Mouse (Mus musculus) heart, embryonic 11.5 days (tissue): ENCODE measurements at regions not wholly inside any gene's neighbourhood (a gene's known extent, or its start where the extent isn't known, plus 50 kb on each side); places are given as distances from the start of the nearest gene placed in this dataset.

Source experiments
- ATAC-seq: fragments of 200-750 bp; cut with Nextera tagmentation; replicated peaks from 2 replicates; pipeline ENCODE4 v1.8.0; 2017; ENCODE audit warnings: moderate library complexity; ENCODE audit not compliant: insufficient number of reproducible peaks, low FRiP score, low TSS enrichment
- H3K27ac ChIP-seq: fragments of 300-500 bp; sonication (generic); 2 replicates; pipeline ENCODE4 v1.5.1; 2014; ENCODE audit warnings: mild to moderate bottlenecking, low read depth, low read length
- H3K27me3 ChIP-seq: fragments of 300-500 bp; sonication (generic); 2 replicates; pipeline ENCODE4 v1.6.1; 2014; ENCODE audit warnings: mild to moderate bottlenecking, low read length, mixed read lengths; ENCODE audit not compliant: control insufficient read depth, insufficient read depth
- H3K36me3 ChIP-seq: fragments of 300-500 bp; sonication (generic); 2 replicates; pipeline ENCODE4 v1.6.1; 2014; ENCODE audit warnings: mild to moderate bottlenecking, low read length, moderate library complexity, mixed read lengths; ENCODE audit not compliant: control insufficient read depth, insufficient read depth
- H3K4me1 ChIP-seq: fragments of 300-500 bp; sonication (generic); 2 replicates; pipeline ENCODE4 v1.6.1; 2014; ENCODE audit warnings: low read length; ENCODE audit not compliant: control insufficient read depth, insufficient read depth
- H3K4me2 ChIP-seq: fragments of 300-500 bp; sonication (generic); 2 replicates; pipeline ENCODE4 v1.6.1; 2014; ENCODE audit warnings: mild to moderate bottlenecking, moderate library complexity
- H3K4me3 ChIP-seq: fragments of 300-500 bp; sonication (generic); 2 replicates; pipeline ENCODE4 v1.5.1; 2014; ENCODE audit warnings: low read depth, low read length
- H3K9ac ChIP-seq: fragments of 300-500 bp; sonication (generic); 2 replicates; pipeline ENCODE4 v1.6.1; 2014; ENCODE audit warnings: mild to moderate bottlenecking, low read depth, low read length, moderate library complexity
- H3K9me3 ChIP-seq: fragments of 300-500 bp; sonication (generic); replicated peaks from 2 replicates; pipeline ENCODE4 v1.6.1; 2016; ENCODE audit warnings: low read length; ENCODE audit not compliant: control insufficient read depth
- WGBS: fragments of 180-500 bp; shearing (Covaris S2); extraction: QIAGEN DNeasy Blood & Tissue Kit; methylation state at CpG from one replicate; pipeline ENCODE4 v1.1.7; 2014; ENCODE audit not compliant: insufficient replicate concordance; 5-methylcytosine and 5-hydroxymethylcytosine counted together

DNA sequence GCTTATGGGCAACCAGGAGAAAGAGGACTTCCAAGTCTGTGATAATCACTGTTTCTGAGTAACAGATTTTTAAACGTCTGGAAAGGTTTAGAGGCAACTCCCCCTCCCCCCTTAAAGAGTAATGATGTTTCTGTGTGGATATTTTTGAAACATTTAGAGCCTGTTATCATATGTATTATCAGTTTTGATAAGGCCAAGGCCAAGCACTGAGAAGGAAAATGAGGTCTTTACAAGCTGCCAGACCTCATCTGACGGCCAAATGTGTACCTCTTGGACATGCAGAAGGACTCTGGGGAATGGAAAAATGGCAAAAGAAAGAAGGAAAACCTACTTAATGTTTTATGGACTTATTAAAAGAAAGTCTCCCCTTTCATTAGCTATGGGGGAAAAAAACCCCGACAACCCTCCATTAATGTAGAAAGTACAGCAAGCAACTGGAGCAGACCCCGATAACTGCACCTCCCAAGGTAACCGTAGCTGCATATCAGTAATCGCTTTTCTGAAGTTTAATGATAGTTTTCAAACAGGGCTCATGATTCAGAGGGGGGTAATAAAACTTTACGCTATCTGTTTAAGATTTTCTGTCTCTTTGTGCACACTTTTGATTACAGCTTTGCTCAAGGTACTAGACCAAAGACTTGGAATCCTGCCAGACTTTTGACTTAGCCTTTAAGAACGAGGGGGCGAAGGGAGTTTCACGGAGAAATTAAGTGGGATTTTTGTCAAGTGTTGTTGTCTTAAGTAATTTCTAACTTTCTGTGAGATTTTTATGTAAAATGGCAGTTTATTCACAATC lies 469.9 kb upstream of the Tenm3 start:
- Histone ChIP-seq H3K4me1 (no peaks in the 10 kb centered on the region), H3K4me3 (no peak overlapping the region), H3K9me3 (no peaks in the 10 kb centered on the region), H3K9ac (no peak overlapping the region), H3K36me3 (no peaks in the 10 kb centered on the region), H3K27me3 (no peaks in the 10 kb centered on the region), H3K4me2 (no peak overlapping the region), H3K27ac (no peak overlapping the region)
- no peak for ATAC-seq
- WGBS = 54% methylated on average over 10 of the region's 10 CpGs

DNA sequence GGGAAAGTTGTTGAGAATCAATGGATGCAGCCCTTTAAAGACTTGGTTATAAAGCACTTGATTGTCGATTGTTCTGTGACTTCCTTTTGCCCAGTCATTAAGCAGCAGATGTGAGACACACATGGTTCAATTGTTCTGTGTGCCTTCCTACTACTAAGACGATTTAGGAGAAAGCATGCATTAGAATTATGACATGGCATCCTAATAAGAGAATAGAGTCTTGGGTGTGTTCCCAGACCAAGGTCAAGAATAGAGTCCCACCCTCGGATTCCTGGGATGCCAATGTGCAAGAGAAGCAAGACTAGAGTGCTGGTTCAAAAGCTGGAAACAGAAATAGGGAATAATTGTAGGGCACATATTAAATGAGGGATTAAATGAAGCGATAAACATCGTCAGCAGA lies 469.1 kb upstream of the Tenm3 start:
- H3K27me3 ChIP-seq = no peaks in the 10 kb centered on the region
- H3K9me3 ChIP-seq = no peaks in the 10 kb centered on the region
- no peak overlapping the region for H3K4me3 ChIP-seq
- no peaks in the 10 kb centered on the region for H3K36me3 ChIP-seq
- WGBS = 70% methylated on average over 5 of the region's 5 CpGs
- no peak overlapping the region for H3K9ac ChIP-seq
- no peak overlapping the region for H3K4me2 ChIP-seq
- no peak overlapping the region for H3K27ac ChIP-seq
- no peak for ATAC-seq
- no peaks in the 10 kb centered on the region for H3K4me1 ChIP-seq

DNA sequence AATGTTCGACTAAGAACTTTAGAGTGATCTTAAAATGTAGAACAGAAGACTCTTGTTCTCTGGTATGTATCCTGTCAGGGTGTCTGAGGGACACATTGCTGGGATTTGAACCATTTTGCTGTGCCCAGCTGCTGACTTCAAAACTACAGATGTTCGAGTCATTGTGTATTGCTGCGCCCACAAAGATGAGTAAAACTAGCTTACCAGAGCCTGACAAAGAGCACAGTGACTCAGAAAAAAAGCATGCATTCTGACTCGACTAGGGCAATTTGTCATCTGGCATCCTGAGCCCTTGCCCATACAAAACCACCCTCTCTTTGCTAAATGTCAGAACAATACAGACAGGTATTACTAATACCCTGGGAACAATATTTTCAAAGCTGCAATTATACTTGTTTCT lies 438.6 kb upstream of the Tenm3 start:
- H3K9ac ChIP-seq = no peak overlapping the region
- 66% methylated on average over 4 of the region's 4 CpGs for WGBS
- no peaks in the 10 kb centered on the region for H3K36me3 ChIP-seq
- H3K9me3 ChIP-seq = no peaks in the 10 kb centered on the region
- no peaks in the 10 kb centered on the region for H3K4me1 ChIP-seq
- no peak for ATAC-seq
- H3K4me2 ChIP-seq = no peak overlapping the region
- no peak overlapping the region for H3K27ac ChIP-seq
- no peaks in the 10 kb centered on the region for H3K27me3 ChIP-seq
- no peak overlapping the region for H3K4me3 ChIP-seq

DNA sequence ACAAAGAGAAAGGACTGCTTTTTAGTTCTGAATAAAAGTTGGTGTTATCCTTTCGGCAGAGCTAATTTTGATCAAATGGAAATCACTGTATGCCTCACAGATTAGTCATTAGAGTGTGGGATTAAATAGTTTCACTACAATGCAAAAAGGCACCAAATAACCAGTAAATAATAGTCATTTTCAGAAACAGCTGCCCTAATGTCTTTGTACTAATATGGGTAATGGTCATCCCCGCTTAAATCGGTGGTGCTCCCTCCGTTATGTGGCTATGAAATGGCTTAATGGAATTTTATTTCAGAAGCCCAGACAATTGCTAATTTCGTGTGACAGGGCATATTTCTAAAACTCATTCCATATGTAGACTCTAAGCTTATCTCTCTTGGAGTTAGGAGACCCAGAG lies 437.5 kb upstream of the Tenm3 start:
- no peak for ATAC-seq
- no peak overlapping the region for H3K9ac ChIP-seq
- H3K36me3 ChIP-seq = no peaks in the 10 kb centered on the region
- WGBS = 72% methylated on average over 5 of the region's 5 CpGs
- H3K4me1 ChIP-seq = no peaks in the 10 kb centered on the region
- H3K27me3 ChIP-seq = no peaks in the 10 kb centered on the region
- no peak overlapping the region for H3K4me2 ChIP-seq
- no peaks in the 10 kb centered on the region for H3K9me3 ChIP-seq
- no peak overlapping the region for H3K27ac ChIP-seq
- no peak overlapping the region for H3K4me3 ChIP-seq

DNA sequence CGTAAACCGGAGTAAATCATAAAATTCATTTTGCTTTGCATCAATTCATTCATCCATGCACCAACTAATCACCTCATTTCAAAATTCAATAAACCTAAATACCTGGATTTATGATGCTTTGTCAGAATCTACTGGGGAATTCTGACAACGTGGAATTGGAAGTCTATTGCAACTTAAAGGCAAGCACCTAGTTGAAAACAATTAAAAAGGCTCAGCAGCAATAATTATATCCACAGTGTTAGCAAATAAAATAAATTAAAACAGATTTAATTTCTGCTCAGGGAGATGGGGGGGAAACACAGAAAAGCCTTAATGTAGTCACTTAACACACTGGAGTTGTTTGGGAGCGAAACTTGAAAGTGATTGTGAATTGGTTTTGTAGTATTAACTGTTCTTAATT lies 430.3 kb upstream of the Tenm3 start:
- Histone ChIP-seq H3K4me2 (no peak overlapping the region), H3K9ac (no peak overlapping the region), H3K4me1 (peaks cover 4% of the 10 kb centered on the region), H3K27ac (no peak overlapping the region), H3K4me3 (no peak overlapping the region), H3K9me3 (no peaks in the 10 kb centered on the region), H3K36me3 (no peaks in the 10 kb centered on the region), H3K27me3 (no peaks in the 10 kb centered on the region)
- 81% methylated on average over 4 of the region's 4 CpGs for WGBS
- no peak for ATAC-seq

DNA sequence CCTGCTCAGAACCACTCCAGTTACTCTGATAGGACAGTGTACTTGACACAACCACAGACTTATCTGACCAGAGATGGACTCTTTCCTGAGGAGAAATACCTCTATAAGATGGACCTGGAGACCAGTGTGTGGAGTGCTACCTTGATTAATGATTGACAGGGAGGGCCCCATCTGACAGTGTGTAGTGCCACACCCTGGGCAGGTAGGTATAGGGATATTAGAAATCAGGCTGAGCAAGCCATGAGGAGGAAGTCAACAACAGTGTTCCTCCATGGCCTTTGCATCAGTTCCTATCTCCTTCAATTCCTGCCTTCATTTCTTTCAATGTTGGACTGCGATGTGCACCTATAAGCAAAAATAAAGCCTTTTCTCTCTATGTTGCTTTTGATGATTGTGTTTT lies 429.4 kb upstream of the Tenm3 start:
- WGBS = 88% methylated on average over 1 of the region's 1 CpGs
- no peak overlapping the region for H3K27ac ChIP-seq
- H3K4me1 ChIP-seq = peaks cover 4% of the 10 kb centered on the region
- no peak overlapping the region for H3K9ac ChIP-seq
- no peak for ATAC-seq
- H3K4me2 ChIP-seq = no peak overlapping the region
- no peaks in the 10 kb centered on the region for H3K9me3 ChIP-seq
- no peak overlapping the region for H3K4me3 ChIP-seq
- no peaks in the 10 kb centered on the region for H3K36me3 ChIP-seq
- H3K27me3 ChIP-seq = no peaks in the 10 kb centered on the region

DNA sequence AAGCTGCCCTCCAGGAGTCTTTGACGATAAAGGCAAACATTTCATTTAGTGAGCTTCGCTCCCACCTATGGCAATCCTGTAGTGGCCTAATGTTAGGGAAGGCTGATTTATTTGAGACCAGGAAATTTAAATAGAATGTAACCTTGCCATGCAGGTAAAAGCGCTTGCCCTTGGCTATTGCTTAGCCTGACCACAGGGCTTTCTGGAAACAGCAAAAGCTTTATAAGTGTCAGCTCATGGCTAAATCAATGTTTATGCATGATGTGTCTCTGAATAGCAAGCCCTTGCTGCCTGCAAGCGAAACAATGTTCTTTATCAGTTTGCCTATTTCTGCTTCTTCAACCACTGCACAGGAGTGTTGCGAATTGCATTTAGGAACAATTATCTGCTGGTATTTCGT lies 419.7 kb upstream of the Tenm3 start:
- Histone ChIP-seq H3K9me3 (no peaks in the 10 kb centered on the region), H3K27ac (no peak overlapping the region), H3K4me2 (no peak overlapping the region), H3K27me3 (no peaks in the 10 kb centered on the region), H3K9ac (no peak overlapping the region), H3K36me3 (no peaks in the 10 kb centered on the region), H3K4me3 (no peak overlapping the region), H3K4me1 (peaks cover 3% of the 10 kb centered on the region; the same call in 1 of the 2 replicates)
- ATAC-seq = no peak
- WGBS = 63% methylated on average over 6 of the region's 6 CpGs

DNA sequence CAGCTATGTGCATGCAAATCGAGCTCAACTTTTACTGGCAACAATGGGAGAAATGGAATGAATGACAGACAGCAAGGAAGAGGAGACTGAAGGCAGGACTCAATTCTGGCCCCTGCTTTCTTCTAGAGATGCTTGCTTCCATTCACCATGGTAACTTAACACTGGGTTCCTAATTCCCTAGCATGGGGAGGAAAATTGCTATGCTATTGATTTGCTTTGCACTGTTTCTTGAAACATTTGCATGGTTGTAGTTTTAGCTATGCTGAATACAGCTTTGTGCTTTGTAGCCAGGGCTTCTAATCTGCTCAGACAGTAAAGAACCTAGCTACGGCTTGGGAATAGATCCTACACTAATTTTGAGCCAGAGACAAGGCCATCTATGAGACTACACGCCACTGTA lies 419.0 kb upstream of the Tenm3 start:
- Histone ChIP-seq H3K4me3 (no peak overlapping the region), H3K4me2 (no peak overlapping the region), H3K27ac (no peak overlapping the region), H3K27me3 (no peaks in the 10 kb centered on the region), H3K9me3 (no peaks in the 10 kb centered on the region), H3K9ac (no peak overlapping the region), H3K4me1 (peaks cover 3% of the 10 kb centered on the region; the same call in 1 of the 2 replicates), H3K36me3 (no peaks in the 10 kb centered on the region)
- WGBS = 80% methylated on average over 3 of the region's 3 CpGs
- no peak for ATAC-seq

DNA sequence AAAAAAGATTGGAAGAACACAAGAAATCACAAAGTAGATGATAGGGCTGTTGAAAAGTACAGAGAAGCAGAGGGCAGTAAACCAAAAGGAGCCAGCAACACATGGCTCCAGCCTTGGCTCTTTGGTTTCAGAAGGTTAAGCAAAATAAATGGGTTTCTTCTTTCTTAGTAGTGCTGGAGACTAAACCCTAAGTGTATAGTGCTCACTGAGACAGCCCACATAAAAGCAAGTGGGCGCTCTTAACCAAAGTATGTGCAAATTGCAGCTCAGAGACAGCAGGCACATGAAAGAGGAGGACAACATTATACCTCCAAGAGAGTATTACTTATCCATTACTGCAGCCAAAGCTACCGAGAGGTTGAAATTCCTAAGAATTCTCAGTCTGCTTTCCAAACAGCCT lies 412.2 kb upstream of the Tenm3 start:
- WGBS = 64% methylated on average over 2 of the region's 2 CpGs
- no peak for ATAC-seq
- H3K4me3 ChIP-seq = no peak overlapping the region
- no peaks in the 10 kb centered on the region for H3K9me3 ChIP-seq
- no peaks in the 10 kb centered on the region for H3K27me3 ChIP-seq
- H3K4me1 ChIP-seq = peaks cover 3% of the 10 kb centered on the region; the same call in 1 of the 2 replicates
- no peak overlapping the region for H3K4me2 ChIP-seq
- no peak overlapping the region for H3K9ac ChIP-seq
- no peaks in the 10 kb centered on the region for H3K36me3 ChIP-seq
- no peak overlapping the region for H3K27ac ChIP-seq
